Mouse (Mus musculus) neural tube, embryonic 14.5 days (tissue): ENCODE measurements around the gene Nid1. TPM values are rescaled to one million over a fixed set of nuclear protein-coding genes. Genes with fewer than 3 reads are reported as not detected.
"Not testable (repeated sequence)": the region's sequence is repeated elsewhere in the genome, so short reads cannot be mapped to it uniquely, and the experiment has no call there.

Source experiments
- ATAC-seq: fragments of 200-750 bp; cut with Nextera tagmentation; 2 replicates; pipeline ENCODE4 v1.8.0; 2017; ENCODE audit warnings: low read depth, mild to moderate bottlenecking, moderate TSS enrichment, moderate library complexity
- H3K27ac ChIP-seq: fragments of 300-500 bp; sonication (generic); 2 replicates; pipeline ENCODE4 v1.5.1; 2014; ENCODE audit warnings: low read depth, mild to moderate bottlenecking, control low read depth, low read length, moderate library complexity, mixed read lengths
- H3K27me3 ChIP-seq: fragments of 300-500 bp; sonication (generic); 2 replicates; pipeline ENCODE4 v1.6.1; 2014; ENCODE audit warnings: low read length; ENCODE audit not compliant: control insufficient read depth, insufficient read depth
- H3K36me3 ChIP-seq: fragments of 300-500 bp; sonication (generic); 2 replicates; pipeline ENCODE4 v1.6.1; 2014; ENCODE audit warnings: low read length, mixed read lengths; ENCODE audit not compliant: control insufficient read depth, insufficient read depth
- H3K4me1 ChIP-seq: fragments of 300-500 bp; sonication (generic); 2 replicates; pipeline ENCODE4 v1.6.1; 2014; ENCODE audit warnings: low read length; ENCODE audit not compliant: control insufficient read depth, insufficient read depth
- H3K4me2 ChIP-seq: fragments of 300-500 bp; sonication (generic); 2 replicates; pipeline ENCODE4 v1.6.1; 2014; ENCODE audit warnings: mild to moderate bottlenecking, low read depth, low read length, control low read depth
- H3K4me3 ChIP-seq: fragments of 300-500 bp; sonication (generic); 2 replicates; pipeline ENCODE4 v1.5.1; 2014; ENCODE audit warnings: low read depth, low read length, control low read depth, mixed read lengths
- H3K9ac ChIP-seq: fragments of 300-500 bp; sonication (generic); replicated peaks from 2 replicates; pipeline ENCODE4 v1.6.1; 2014; ENCODE audit warnings: low read depth, mild to moderate bottlenecking, control low read depth, low read length, mixed read lengths
- H3K9me3 ChIP-seq: fragments of 300-500 bp; sonication (generic); 2 replicates; pipeline ENCODE4 v1.6.1; 2016; ENCODE audit warnings: low read length; ENCODE audit not compliant: control insufficient read depth
- WGBS: fragments of 180-500 bp; shearing (Covaris S2); extraction: QIAGEN DNeasy Blood & Tissue Kit; methylation state at CpG from one replicate; pipeline ENCODE4 v1.1.7; 2014; 5-methylcytosine and 5-hydroxymethylcytosine counted together
- polyA plus RNA-seq: library from polyadenylated mRNA; unstranded; fragments of >200 nt; fragmentation: Nextera tagmentation; extraction: Ambion mirVana; gene quantifications from 2 replicates; pipeline ENCODE4 v1.2.1, GENCODE M21; 2014

Nid1 gene
- polyA plus RNA-seq, 1 experiment from 2014 or later: 39.1 TPM

- H3K9ac ChIP-seq: no peak overlapping the region
- 38% methylated on average over 4 of the region's 4 CpGs for WGBS
- no peaks in the 10 kb centered on the region for H3K36me3 ChIP-seq
- H3K9me3 ChIP-seq: no peaks in the 10 kb centered on the region
- no peaks in the 10 kb centered on the region for H3K4me1 ChIP-seq
- ATAC-seq: no peak; the same call in 1 of the 2 replicates
- no peak overlapping the region for H3K27ac ChIP-seq
- H3K4me2 ChIP-seq: no peak overlapping the region
- H3K4me3 ChIP-seq: no peak overlapping the region
- no peaks in the 10 kb centered on the region for H3K27me3 ChIP-seq
These were observed 101.4 kb downstream of the Nid1 start for GRCm38 (mm10) chr13:13538585-13539300.

- not testable (repeated sequence) for H3K9ac ChIP-seq, H3K27me3 ChIP-seq, H3K4me2 ChIP-seq, H3K27ac ChIP-seq, H3K36me3 ChIP-seq, ATAC-seq, H3K9me3 ChIP-seq, H3K4me3 ChIP-seq, H3K4me1 ChIP-seq
- WGBS: 96% methylated on average over 10 of the region's 10 CpGs
These were observed 105.7 kb downstream of the Nid1 start for GRCm38 (mm10) chr13:13543073-13543472.

- Histone ChIP-seq H3K9ac (no peak overlapping the region), H3K36me3 (no peaks in the 10 kb centered on the region), H3K27me3 (no peaks in the 10 kb centered on the region), H3K4me3 (no peak overlapping the region), H3K27ac (no peak overlapping the region), H3K9me3 (no peaks in the 10 kb centered on the region), H3K4me1 (no peaks in the 10 kb centered on the region), H3K4me2 (no peak overlapping the region)
- WGBS: 76% methylated on average over 3 of the region's 3 CpGs
- ATAC-seq: no peak
These were observed 109.4 kb downstream of the Nid1 start for GRCm38 (mm10) chr13:13546792-13547191.

GRCm38 (mm10) chr13:13547889-13548288, 110.5 kb downstream of the Nid1 start:
- Histone ChIP-seq H3K4me3 (no peak overlapping the region), H3K9ac (no peak overlapping the region), H3K4me2 (no peak overlapping the region), H3K36me3 (no peaks in the 10 kb centered on the region), H3K9me3 (no peaks in the 10 kb centered on the region), H3K27ac (no peak overlapping the region), H3K27me3 (no peaks in the 10 kb centered on the region), H3K4me1 (no peaks in the 10 kb centered on the region)
- WGBS: 88% methylated on average over 4 of the region's 4 CpGs
- ATAC-seq: no peak

GRCm38 (mm10) chr13:13548431-13549190, 111.3 kb downstream of the Nid1 start:
- no peak overlapping the region for H3K4me2 ChIP-seq
- WGBS: 86% methylated on average over 6 of the region's 6 CpGs
- H3K36me3 ChIP-seq: no peaks in the 10 kb centered on the region
- H3K4me1 ChIP-seq: no peaks in the 10 kb centered on the region
- ATAC-seq: no peak
- no peak overlapping the region for H3K27ac ChIP-seq
- H3K4me3 ChIP-seq: no peak overlapping the region
- no peak overlapping the region for H3K9ac ChIP-seq
- H3K27me3 ChIP-seq: no peaks in the 10 kb centered on the region
- H3K9me3 ChIP-seq: no peaks in the 10 kb centered on the region

GRCm38 (mm10) chr13:13549687-13550660, 112.6 kb downstream of the Nid1 start:
- Histone ChIP-seq H3K36me3 (no peaks in the 10 kb centered on the region), H3K4me2 (no peak overlapping the region), H3K9ac (no peak overlapping the region), H3K27me3 (no peaks in the 10 kb centered on the region), H3K4me1 (no peaks in the 10 kb centered on the region), H3K4me3 (no peak overlapping the region), H3K9me3 (no peaks in the 10 kb centered on the region), H3K27ac (no peak overlapping the region)
- WGBS: 84% methylated on average over 9 of the region's 9 CpGs
- no peak for ATAC-seq

GRCm38 (mm10) chr13:13552020-13552419, 114.7 kb downstream of the Nid1 start:
- Histone ChIP-seq H3K9me3 (no peaks in the 10 kb centered on the region), H3K9ac (no peak overlapping the region), H3K27me3 (no peaks in the 10 kb centered on the region), H3K4me2 (no peak overlapping the region), H3K4me3 (no peak overlapping the region), H3K27ac (no peak overlapping the region), H3K36me3 (no peaks in the 10 kb centered on the region), H3K4me1 (no peaks in the 10 kb centered on the region)
- no peak for ATAC-seq
- WGBS: 59% methylated on average over 3 of the region's 3 CpGs

GRCm38 (mm10) chr13:13553660-13554059, 116.3 kb downstream of the Nid1 start:
- no peak overlapping the region for H3K4me2 ChIP-seq
- no peak overlapping the region for H3K9ac ChIP-seq
- H3K27ac ChIP-seq: no peak overlapping the region
- no peaks in the 10 kb centered on the region for H3K9me3 ChIP-seq
- 59% methylated on average over 1 of the region's 1 CpGs for WGBS
- no peaks in the 10 kb centered on the region for H3K4me1 ChIP-seq
- no peaks in the 10 kb centered on the region for H3K36me3 ChIP-seq
- no peak overlapping the region for H3K4me3 ChIP-seq
- H3K27me3 ChIP-seq: no peaks in the 10 kb centered on the region
- ATAC-seq: no peak
